Mouse (Mus musculus) hindbrain, embryonic 10.5 days (tissue): Measurements from ENCODE around the gene E130114P18Rik. TPM values are rescaled to one million over a fixed set of nuclear protein-coding genes. Genes with fewer than 3 reads are reported as not detected.
A peak's percentile ranks its signal among the peaks of the same experiment; 100 is the strongest.

Source experiments
- DNase-seq: peaks from one replicate; pipeline ENCODE4 v3.0.0-alpha.2; 2017; ENCODE audit warnings: low spot score
- H3K27ac ChIP-seq: fragments of 300-500 bp; sonication (generic); 2 replicates; pipeline ENCODE4 v1.5.1; 2016; ENCODE audit warnings: mild to moderate bottlenecking, moderate library complexity
- H3K27me3 ChIP-seq: fragments of 300-500 bp; sonication (generic); 2 replicates; pipeline ENCODE4 v1.6.1; 2016; ENCODE audit warnings: mild to moderate bottlenecking; ENCODE audit not compliant: poor library complexity, insufficient read depth, severe bottlenecking
- H3K36me3 ChIP-seq: fragments of 300-500 bp; sonication (generic); 2 replicates; pipeline ENCODE4 v1.6.1; 2016; ENCODE audit warnings: mild to moderate bottlenecking, moderate library complexity
- H3K4me1 ChIP-seq: fragments of 300-500 bp; sonication (generic); replicated peaks from 2 replicates; pipeline ENCODE4 v1.6.1; 2016; ENCODE audit warnings: mild to moderate bottlenecking
- H3K4me3 ChIP-seq: fragments of 300-500 bp; sonication (generic); 2 replicates; pipeline ENCODE4 v1.5.1; 2016; ENCODE audit warnings: mild to moderate bottlenecking, moderate library complexity
- H3K9me3 ChIP-seq: fragments of 300-500 bp; sonication (generic); 2 replicates; pipeline ENCODE4 v1.6.1; 2016; ENCODE audit warnings: mild to moderate bottlenecking, moderate library complexity
- WGBS: fragments of 180-500 bp; shearing (Covaris S2); methylation state at CpG from one replicate; pipeline ENCODE4 v1.1.7; 2016; 5-methylcytosine and 5-hydroxymethylcytosine counted together
- polyA plus RNA-seq: library from polyadenylated mRNA; unstranded; fragments of >200 nt; fragmentation: Nextera tagmentation; extraction: Ambion mirVana; gene quantifications from 2 replicates; pipeline ENCODE4 v1.2.1, GENCODE M21; 2016

E130114P18Rik gene
- polyA plus RNA-seq, 1 experiment from 2014 or later, result 18.4 TPM

- Histone ChIP-seq H3K4me1 (peaks cover 36% of the 10 kb centered on the region), H3K4me3 (peak overlapping the region; percentile 85; the same call in 1 of the 2 replicates), H3K36me3 (peaks cover 18% of the 10 kb centered on the region), H3K27me3 (peaks cover 100% of the 10 kb centered on the region), H3K9me3 (no peaks in the 10 kb centered on the region), H3K27ac (no peak overlapping the region)
- 32% methylated on average over 7 of the region's 7 CpGs for WGBS
- DNase-seq, result no peak
Observed at GRCm38 (mm10) chr4:97780024-97780423, 2.1 kb upstream of the E130114P18Rik start.

- Histone ChIP-seq H3K9me3 (no peaks in the 10 kb centered on the region), H3K27me3 (peaks cover 100% of the 10 kb centered on the region), H3K36me3 (peaks cover 15% of the 10 kb centered on the region), H3K4me3 (peak overlapping the region; percentile 85), H3K4me1 (peaks cover 43% of the 10 kb centered on the region), H3K27ac (peak overlapping the region; percentile 94)
- 5% methylated on average over 18 of the region's 18 CpGs for WGBS
- DNase-seq, result peak; percentile 26
Observed at GRCm38 (mm10) chr4:97779003-97779930, 1.4 kb upstream of the E130114P18Rik start.

DNA sequence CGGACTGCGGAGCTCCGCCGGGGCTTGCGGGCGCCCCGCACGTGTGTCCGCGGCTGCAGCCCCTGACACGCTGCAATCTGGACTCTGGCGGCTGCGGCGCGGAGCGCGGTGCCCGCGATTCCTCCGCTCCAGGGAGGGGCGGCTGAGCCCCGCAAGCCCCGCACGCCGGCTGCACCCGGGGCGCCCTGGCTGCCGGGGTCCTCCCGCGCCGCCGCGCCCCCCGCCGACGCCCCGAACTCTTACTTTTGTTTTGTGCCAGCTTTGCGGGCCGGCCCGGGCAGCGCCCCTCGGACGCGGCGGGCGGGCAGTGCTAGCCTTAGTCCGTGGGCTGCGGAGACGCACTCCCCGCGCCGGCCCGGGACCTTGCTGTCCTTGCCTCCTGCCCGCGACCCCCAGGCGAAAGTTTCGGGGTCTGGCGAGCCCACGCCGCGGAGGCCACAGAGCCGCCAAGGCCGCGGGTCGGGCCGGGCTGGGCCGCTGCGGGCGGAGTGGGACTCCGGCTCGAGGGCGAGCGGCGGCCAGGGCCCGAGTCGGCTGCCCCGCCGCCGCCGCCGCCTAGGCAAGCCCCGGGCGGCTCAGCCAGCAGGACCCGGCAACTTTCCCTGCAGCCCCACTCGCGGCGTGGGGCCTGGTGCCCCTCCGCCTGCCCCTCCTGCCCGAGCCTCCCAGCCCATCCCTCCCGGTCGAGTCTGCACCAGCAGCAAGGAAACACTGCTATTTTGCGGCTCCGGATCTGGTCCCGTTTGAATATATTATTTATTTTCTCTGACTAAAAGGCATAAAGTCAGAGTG, 529 bp upstream of the E130114P18Rik start:
- peak; percentile 68 for DNase-seq
- Histone ChIP-seq H3K27ac (peak overlapping the region; percentile 94), H3K36me3 (peaks cover 6% of the 10 kb centered on the region), H3K9me3 (no peaks in the 10 kb centered on the region), H3K4me3 (peak overlapping the region; percentile 85), H3K27me3 (peaks cover 99% of the 10 kb centered on the region), H3K4me1 (peaks cover 52% of the 10 kb centered on the region)
- WGBS, result under 1% methylated on average over 94 of the region's 94 CpGs

- peaks cover 87% of the 10 kb centered on the region for H3K27me3 ChIP-seq
Observed at GRCm38 (mm10) chr4:97777081-97777705, 685 bp downstream of the E130114P18Rik start.

GRCm38 (mm10) chr4:97776388-97777080, 1.3 kb downstream of the E130114P18Rik start:
- H3K4me1 ChIP-seq, result peaks cover 55% of the 10 kb centered on the region
- H3K36me3 ChIP-seq, result no peaks in the 10 kb centered on the region
- 2% methylated on average over 10 of the region's 10 CpGs for WGBS
- H3K27me3 ChIP-seq, result peaks cover 80% of the 10 kb centered on the region
- no peaks in the 10 kb centered on the region for H3K9me3 ChIP-seq
- peak overlapping the region; percentile 94 for H3K27ac ChIP-seq
- H3K4me3 ChIP-seq, result peak overlapping the region; percentile 85
- no peak for DNase-seq

More at GRCm38 (mm10) chr4:97777081-97777705, 685 bp downstream of the E130114P18Rik start:
- Histone ChIP-seq H3K36me3 (no peaks in the 10 kb centered on the region), H3K4me3 (peak overlapping the region; percentile 85), H3K4me1 (peaks cover 53% of the 10 kb centered on the region), H3K9me3 (no peaks in the 10 kb centered on the region), H3K27ac (peak overlapping the region; percentile 94)
- DNase-seq, result peak; percentile 68
- under 1% methylated on average over 66 of the region's 77 CpGs for WGBS

- peak overlapping the region; percentile 94; the same call in 1 of the 2 replicates for H3K27ac ChIP-seq
- H3K4me1 ChIP-seq, result peaks cover 58% of the 10 kb centered on the region
- H3K27me3 ChIP-seq, result peaks cover 72% of the 10 kb centered on the region
- no peaks in the 10 kb centered on the region for H3K36me3 ChIP-seq
- H3K4me3 ChIP-seq, result peak overlapping the region; percentile 85
- peak; percentile 24 for DNase-seq
- WGBS, result under 1% methylated on average over 20 of the region's 20 CpGs
- H3K9me3 ChIP-seq, result no peaks in the 10 kb centered on the region
Observed at GRCm38 (mm10) chr4:97775494-97776265, 2.2 kb downstream of the E130114P18Rik start.

GRCm38 (mm10) chr4:97775059-97775458, 2.8 kb downstream of the E130114P18Rik start:
- no peaks in the 10 kb centered on the region for H3K9me3 ChIP-seq
- WGBS, result 1% methylated on average over 13 of the region's 13 CpGs
- peak; percentile 66 for DNase-seq
- peaks cover 58% of the 10 kb centered on the region for H3K4me1 ChIP-seq
- no peaks in the 10 kb centered on the region for H3K36me3 ChIP-seq
- H3K4me3 ChIP-seq, result peak overlapping the region; percentile 85
- peaks cover 65% of the 10 kb centered on the region for H3K27me3 ChIP-seq
- H3K27ac ChIP-seq, result peak overlapping the region; percentile 65

GRCm38 (mm10) chr4:97774446-97774950, 3.4 kb downstream of the E130114P18Rik start:
- 15% methylated on average over 4 of the region's 4 CpGs for WGBS
- peak overlapping the region; percentile 65 for H3K27ac ChIP-seq
- H3K36me3 ChIP-seq, result no peaks in the 10 kb centered on the region
- H3K9me3 ChIP-seq, result no peaks in the 10 kb centered on the region
- H3K27me3 ChIP-seq, result peaks cover 60% of the 10 kb centered on the region
- peak overlapping the region; percentile 85 for H3K4me3 ChIP-seq
- no peak for DNase-seq
- H3K4me1 ChIP-seq, result peaks cover 55% of the 10 kb centered on the region

DNA sequence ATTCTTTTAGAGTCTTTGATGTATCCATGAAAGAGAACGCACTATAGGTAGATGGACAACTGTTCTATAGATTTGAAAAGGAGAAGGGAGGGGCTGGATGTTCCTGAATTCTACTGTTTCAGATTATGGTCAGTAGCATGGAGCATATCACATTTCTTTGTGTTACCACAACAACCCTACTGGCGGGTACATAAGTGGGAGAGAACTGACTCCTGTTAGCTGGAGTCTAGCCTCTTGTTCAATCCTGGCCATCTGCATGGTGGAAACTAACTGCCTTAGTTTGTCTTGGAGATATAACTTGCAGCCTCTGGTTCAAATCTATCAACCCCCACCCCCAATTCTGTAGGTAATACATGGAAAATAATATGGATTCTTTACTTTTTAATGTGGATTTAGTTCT, 4.1 kb downstream of the E130114P18Rik start:
- peaks cover 53% of the 10 kb centered on the region for H3K27me3 ChIP-seq
- H3K4me3 ChIP-seq, result peak overlapping the region; percentile 62
- no peak for DNase-seq
- H3K4me1 ChIP-seq, result peaks cover 54% of the 10 kb centered on the region
- H3K36me3 ChIP-seq, result no peaks in the 10 kb centered on the region
- 37% methylated on average over 2 of the region's 2 CpGs for WGBS
- H3K27ac ChIP-seq, result peak overlapping the region; percentile 29; the same call in 1 of the 2 replicates
- H3K9me3 ChIP-seq, result no peaks in the 10 kb centered on the region

- under 1% methylated on average over 14 of the region's 14 CpGs for WGBS
- peaks cover 48% of the 10 kb centered on the region for H3K4me1 ChIP-seq
- peak overlapping the region; percentile 92 for H3K27ac ChIP-seq
- H3K9me3 ChIP-seq, result no peaks in the 10 kb centered on the region
- DNase-seq, result peak; percentile 83
- no peaks in the 10 kb centered on the region for H3K36me3 ChIP-seq
- peaks cover 46% of the 10 kb centered on the region for H3K27me3 ChIP-seq
- H3K4me3 ChIP-seq, result peak overlapping the region; percentile 62
Observed at GRCm38 (mm10) chr4:97773110-97773593, 4.7 kb downstream of the E130114P18Rik start.

DNA sequence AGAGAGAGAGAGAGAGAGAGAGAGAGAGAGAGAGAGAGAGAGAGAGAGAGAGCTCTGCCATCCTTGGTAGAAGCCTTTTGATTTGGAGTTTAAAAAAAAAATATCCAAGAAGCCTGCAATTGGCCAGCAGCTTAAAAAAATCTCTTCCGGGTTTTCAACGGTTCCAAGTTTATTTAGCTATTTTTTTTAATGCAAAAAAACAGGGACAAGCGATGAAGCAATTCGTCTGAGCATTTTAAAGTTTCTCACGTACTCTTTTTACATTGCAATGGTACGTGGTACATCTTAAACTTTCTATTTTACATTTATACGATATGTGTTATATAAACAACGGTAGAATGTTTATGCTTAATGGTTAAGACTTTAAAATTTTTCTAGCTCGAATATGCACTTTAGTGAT, 5.2 kb downstream of the E130114P18Rik start, which contains the start of gene Nfia:
Nfia (plus strand) TSS at position 94 of the 400 bp plus-strand sequence.
- WGBS, result under 1% methylated on average over 9 of the region's 9 CpGs
- Histone ChIP-seq H3K27ac (peak within 1 kb of the TSS; percentile 92), H3K9me3 (no peaks in the 10 kb centered on the region), H3K4me3 (peak within 1 kb of the TSS; percentile 62), H3K36me3 (no peaks in the 10 kb centered on the region), H3K27me3 (peaks cover 41% of the 10 kb centered on the region), H3K4me1 (peaks cover 44% of the 10 kb centered on the region)
- no peak for DNase-seq
